Mouse (Mus musculus): ENCODE results near the gene Rab21.

The Rab21 gene

GRCm38 (mm10) chr10:115281381-115281780 is 34.0 kb downstream of the Rab21 start:
- DNase-seq (ENCODE audit: low spot score) = no peak

GRCm38 (mm10) chr10:115271649-115272048 is 43.7 kb downstream of the Rab21 start:
- no peak for DNase-seq (ENCODE audit: low spot score)

- DNase-seq (ENCODE audit: low spot score) = no peak
Measured at GRCm38 (mm10) chr10:115270612-115271390, 44.6 kb downstream of the Rab21 start.

GRCm38 (mm10) chr10:115262926-115263562 is 52.4 kb downstream of the Rab21 start:
- no peak for DNase-seq (ENCODE audit: low spot score)

GRCm38 (mm10) chr10:115262261-115262660 is 53.1 kb downstream of the Rab21 start:
- no peak for DNase-seq (ENCODE audit: low spot score)

GRCm38 (mm10) chr10:115261428-115261827 is 54.0 kb downstream of the Rab21 start:
- DNase-seq (ENCODE audit: low spot score) = no peak

GRCm38 (mm10) chr10:115256162-115256561 is 59.2 kb downstream of the Rab21 start:
- DNase-seq (ENCODE audit: low spot score) = no peak

GRCm38 (mm10) chr10:115253521-115253920 is 61.9 kb downstream of the Rab21 start:
- no peak for DNase-seq (ENCODE audit: low spot score)

- no peak for DNase-seq (ENCODE audit: low spot score)
Measured at GRCm38 (mm10) chr10:115252321-115252757, 63.1 kb downstream of the Rab21 start.

GRCm38 (mm10) chr10:115251088-115251934 is 64.1 kb downstream of the Rab21 start, which contains the start of gene Tbc1d15:
Tbc1d15 (minus strand) TSS chr10:115251467.
- DNase-seq (ENCODE audit: low spot score) = peak; percentile 91

GRCm38 (mm10) chr10:115250235-115251087 is 64.9 kb downstream of the Rab21 start:
- no peak for DNase-seq (ENCODE audit: low spot score)

GRCm38 (mm10) chr10:115248041-115248440 is 67.4 kb downstream of the Rab21 start:
- DNase-seq (ENCODE audit: low spot score) = no peak

- no peak for DNase-seq (ENCODE audit: low spot score)
Measured at GRCm38 (mm10) chr10:115245488-115245887, 69.9 kb downstream of the Rab21 start.

GRCm38 (mm10) chr10:115241082-115241595 is 74.3 kb downstream of the Rab21 start:
- DNase-seq (ENCODE audit: low spot score) = no peak

GRCm38 (mm10) chr10:115237931-115238330 is 77.5 kb downstream of the Rab21 start:
- no peak for DNase-seq (ENCODE audit: low spot score)
